Mouse (Mus musculus) thymus, postnatal 0 days (tissue): ENCODE data around the gene Olfr71. TPM values are rescaled to one million over a fixed set of nuclear protein-coding genes. Genes with fewer than 3 reads are reported as not detected.

Experiments used
- DNase-seq: peaks from one replicate; pipeline ENCODE4 v3.0.0-alpha.2; 2015; ENCODE audit warnings: low spot score
- polyA plus RNA-seq: library from polyadenylated mRNA; unstranded; fragments of >200 nt; fragmentation: Nextera tagmentation; extraction: Ambion mirVana; gene quantifications from 2 replicates; pipeline ENCODE4 v1.2.1, GENCODE M21; 2015

Olfr71 gene
- polyA plus RNA-seq, 1 experiment from 2014 or later = not detected

DNA sequence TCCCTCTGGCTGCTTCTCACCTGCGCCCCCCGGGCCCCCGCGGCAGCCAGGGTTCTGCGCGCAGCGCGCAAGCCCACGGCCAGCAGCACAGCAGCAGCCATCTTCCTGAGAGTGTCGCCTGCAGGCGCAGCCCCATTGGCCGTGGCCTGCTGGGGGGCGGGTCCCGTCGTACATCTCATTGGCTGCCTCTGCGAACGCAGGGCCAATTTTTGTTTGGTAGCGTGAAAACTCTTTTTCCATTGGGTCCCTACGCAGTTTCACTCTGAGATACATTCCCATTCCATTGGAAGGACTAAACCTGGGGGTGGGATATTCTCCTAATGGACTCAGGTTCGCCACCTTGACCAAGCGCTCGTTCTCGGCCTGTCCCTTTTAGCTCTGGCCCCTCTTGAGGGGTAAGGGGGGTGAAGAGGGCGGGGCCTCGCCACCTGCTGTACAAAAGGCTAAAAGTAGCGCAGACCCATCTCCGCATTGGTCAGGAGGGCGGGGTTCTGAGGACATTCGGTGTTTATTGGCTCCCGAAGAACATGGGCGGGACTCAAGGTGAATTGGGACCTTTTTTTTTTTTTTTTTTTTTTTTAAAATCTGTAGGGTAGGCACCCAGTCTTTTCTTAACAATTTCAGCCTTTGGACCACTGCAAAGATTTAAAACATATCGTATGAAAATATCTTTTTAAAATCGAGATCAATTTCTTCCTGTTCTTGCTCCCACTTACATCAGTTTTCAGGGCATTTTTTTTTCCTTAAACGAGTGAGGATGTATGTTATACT lies 53.5 kb downstream of the Olfr71 start, which contains the start of gene Hint2:
Gene Hint2 (minus strand): TSS at position 128 of the 771 bp plus-strand sequence.
- peak; percentile 96 for DNase-seq

- DNase-seq = no peak
These were observed 54.3 kb downstream of the Olfr71 start for GRCm38 (mm10) chr4:43655656-43656338.

Other genes starting within 250 kb of the Olfr71 start
- gene Sit1, start 226.5 kb downstream of the Olfr71 start, polyA plus RNA-seq = 138 and 168 TPM in 2 replicates
- 85.1 and 92.8 TPM in 2 replicates for gene Ccdc107, start 217.4 kb downstream of the Olfr71 start, polyA plus RNA-seq
- gene Arhgef39, start 210.6 kb downstream of the Olfr71 start, polyA plus RNA-seq = 35.5 and 37.1 TPM in 2 replicates
- gene Car9, start 203.3 kb downstream of the Olfr71 start, polyA plus RNA-seq = 1.6 TPM in 2 replicates
- 28.1 and 34.2 TPM in 2 replicates for gene Tpm2, start 186.5 kb downstream of the Olfr71 start, polyA plus RNA-seq
- 51.7 and 61.2 TPM in 2 replicates for gene Creb3, start 147.9 kb downstream of the Olfr71 start, polyA plus RNA-seq
- 80.7 and 87.0 TPM in 2 replicates for gene Tln1, start 147.6 kb downstream of the Olfr71 start, polyA plus RNA-seq
- gene Rgp1, start 131.5 kb downstream of the Olfr71 start, polyA plus RNA-seq = 18.9 and 21.1 TPM in 2 replicates
- gene Gba2, start 131.4 kb downstream of the Olfr71 start, polyA plus RNA-seq = 26.9 and 29.3 TPM in 2 replicates
- 0.23 TPM in 1 of 2 replicates, not detected in the other for gene Msmp, start 125.8 kb downstream of the Olfr71 start, polyA plus RNA-seq
- 0.75 and 0.91 TPM in 2 replicates for gene Npr2, start 78.3 kb downstream of the Olfr71 start, polyA plus RNA-seq
- gene Spag8, start 56.7 kb downstream of the Olfr71 start, polyA plus RNA-seq = 0.14 and 0.66 TPM in 2 replicates
- gene Hint2, start 53.8 kb downstream of the Olfr71 start, polyA plus RNA-seq = 74.1 and 74.7 TPM in 2 replicates
- 0.76 and 1.1 TPM in 2 replicates for gene Tmem8b, start 41.3 kb downstream of the Olfr71 start, polyA plus RNA-seq
- gene Fam221b, start 41.1 kb downstream of the Olfr71 start, polyA plus RNA-seq = 3.2 and 3.3 TPM in 2 replicates
- not detected in 2 replicates for gene Olfr70, start 9.4 kb downstream of the Olfr71 start, polyA plus RNA-seq
- gene Hrct1, start 16.9 kb upstream of the Olfr71 start, polyA plus RNA-seq = 1.1 and 1.5 TPM in 2 replicates
- 0.28 and 0.43 TPM in 2 replicates for gene Spaar, start 19.8 kb upstream of the Olfr71 start, polyA plus RNA-seq
- gene Olfr159, start 60.8 kb upstream of the Olfr71 start, polyA plus RNA-seq = not detected in 2 replicates
- gene Olfr156, start 113.6 kb upstream of the Olfr71 start, polyA plus RNA-seq = not detected in 2 replicates
- 0.03 TPM in 1 of 2 replicates, not detected in the other for gene Olfr157, start 129.9 kb upstream of the Olfr71 start, polyA plus RNA-seq
- not detected in 2 replicates for gene Olfr155, start 141.3 kb upstream of the Olfr71 start, polyA plus RNA-seq
- gene Reck, start 165.3 kb upstream of the Olfr71 start, polyA plus RNA-seq = 2.1 and 2.2 TPM in 2 replicates
- gene Glipr2, start 247.1 kb upstream of the Olfr71 start, polyA plus RNA-seq = 32.8 and 36.7 TPM in 2 replicates